Mouse (Mus musculus) gastrocnemius, adult 18-20 months (tissue): ENCODE results near the gene Eea1. TPM values are rescaled to one million over a fixed set of nuclear protein-coding genes. Genes with fewer than 3 reads are reported as not detected.
"Not testable (repeated sequence)": the region's sequence is repeated elsewhere in the genome, so short reads cannot be mapped to it uniquely, and the experiment has no call there.

Experiments
- DNase-seq: peaks from one replicate; pipeline ENCODE4 v3.0.0; 2021; ENCODE audit warnings: low spot score
- long read RNA-seq, 2 experiments: library from polyadenylated mRNA; stranded (forward); transcript quantifications; one replicate each; pipeline ENCODE4 v2.0.0; 2021
- total RNA-seq, 2 experiments: library from RNA; stranded (reverse); gene quantifications; 2 replicates each; pipeline ENCODE4 v1.2.3; 2021

The Eea1 gene
- total RNA-seq: 10 to 100 TPM; 23.6 to 29.5 TPM
- long read RNA-seq, experiment 1, full-length matches to known transcripts: 12 of 19 reads
- long read RNA-seq, experiment 1, partial matches to known transcripts: 5 of 19 reads
- long read RNA-seq, experiment 1, other reads (novel, unspliced or antisense): 2 of 19 reads
- long read RNA-seq, experiment 2, full-length matches to known transcripts: 6 of 11 reads
- long read RNA-seq, experiment 2, partial matches to known transcripts: 4 of 11 reads
- long read RNA-seq, experiment 2, other reads (novel, unspliced or antisense): 1 of 11 reads

GRCm38 (mm10) chr10:95940046-95940900, at the start of gene Eea1:
TSS of gene Eea1 (plus strand) at chr10:95940650.
- DNase-seq: peak; percentile 89

GRCm38 (mm10) chr10:95891214-95891960, 49.1 kb upstream of the Eea1 start:
- no peak for DNase-seq

- DNase-seq: no peak
Measured at GRCm38 (mm10) chr10:95892132-95892531, 48.3 kb upstream of the Eea1 start.

GRCm38 (mm10) chr10:95893291-95893932, 47.0 kb upstream of the Eea1 start:
- no peak for DNase-seq

- no peak for DNase-seq
Measured at GRCm38 (mm10) chr10:95894036-95894855, 46.2 kb upstream of the Eea1 start.

- peak; percentile 59 for DNase-seq
Measured at GRCm38 (mm10) chr10:95894856-95895386, 45.5 kb upstream of the Eea1 start.

- peak; percentile 57 for DNase-seq
Measured at GRCm38 (mm10) chr10:95898471-95899154, 41.8 kb upstream of the Eea1 start.

GRCm38 (mm10) chr10:95904668-95905067, 35.8 kb upstream of the Eea1 start:
- DNase-seq: no peak

- no peak for DNase-seq
Measured at GRCm38 (mm10) chr10:95909246-95909909, 31.1 kb upstream of the Eea1 start.

GRCm38 (mm10) chr10:95911016-95911415, 29.4 kb upstream of the Eea1 start:
- peak; percentile 18 for DNase-seq

- DNase-seq: no peak
Measured at GRCm38 (mm10) chr10:95914434-95915174, 25.8 kb upstream of the Eea1 start.

GRCm38 (mm10) chr10:95918716-95919115, 21.7 kb upstream of the Eea1 start:
- no peak for DNase-seq

- DNase-seq: no peak
Measured at GRCm38 (mm10) chr10:95923263-95924217, 16.9 kb upstream of the Eea1 start.

- DNase-seq: not testable (repeated sequence)
Measured at GRCm38 (mm10) chr10:95933631-95934030, 6.8 kb upstream of the Eea1 start.

GRCm38 (mm10) chr10:95940901-95941767, 684 bp downstream of the Eea1 start:
- no peak for DNase-seq

GRCm38 (mm10) chr10:95941768-95942425, 1.4 kb downstream of the Eea1 start:
- DNase-seq: no peak
